Mouse (Mus musculus) G1E (cell line): ENCODE data around the gene Max. TPM values are rescaled to one million over a fixed set of nuclear protein-coding genes. Genes with fewer than 3 reads are reported as not detected.

Source experiments
- ATAC-seq: 2 replicates; pipeline ENCODE4 v1.8.0; 2016; ENCODE audit warnings: mild to moderate bottlenecking; ENCODE audit not compliant: insufficient number of reproducible peaks, poor library complexity, low FRiP score, severe bottlenecking; ENCODE audit errors: extremely low read depth
- DNase-seq: peaks from one replicate; pipeline ENCODE4 v3.0.0; 2012; ENCODE audit warnings: low spot score
- H3K27me3 ChIP-seq: 2 replicates; pipeline ENCODE4 v1.6.1; 2012; ENCODE audit warnings: mild to moderate bottlenecking, low read length, inconsistent platforms; ENCODE audit not compliant: insufficient read depth
- H3K36me3 ChIP-seq: replicated peaks from 2 replicates; pipeline ENCODE3; 2012; ENCODE audit warnings: mild to moderate bottlenecking, inconsistent platforms
- H3K4me1 ChIP-seq: 2 replicates; pipeline ENCODE4 v1.6.1; 2012; ENCODE audit warnings: low read depth, low read length, inconsistent platforms, mixed read lengths; ENCODE audit not compliant: insufficient read depth
- H3K4me3 ChIP-seq: 2 replicates; pipeline ENCODE4 v1.5.1; 2012; ENCODE audit warnings: low read depth, mild to moderate bottlenecking, inconsistent platforms, low read length, moderate library complexity, mixed read lengths
- H3K9me3 ChIP-seq: replicated peaks from 2 replicates; pipeline ENCODE4 v1.6.1; 2012; ENCODE audit warnings: inconsistent platforms
- CTCF ChIP-seq: IDR thresholded peaks from 2 replicates; pipeline ENCODE4 v1.5.1; 2012; ENCODE audit warnings: low read depth, low read length, inconsistent platforms, mixed read lengths
- GATA1 ChIP-seq: IDR thresholded peaks from 2 replicates; pipeline ENCODE4 v1.6.1; 2012; ENCODE audit warnings: borderline replicate concordance, low read length, inconsistent platforms, mixed read lengths
- GATA2 ChIP-seq: IDR thresholded peaks from 2 replicates; pipeline ENCODE4 v1.6.1; 2012; ENCODE audit warnings: low read depth, low read length, inconsistent platforms, borderline replicate concordance
- POLR2AphosphoS5 ChIP-seq: IDR thresholded peaks from 2 replicates; pipeline ENCODE4 v1.6.1; 2012; ENCODE audit warnings: low read depth, low read length, inconsistent platforms; ENCODE audit not compliant: insufficient replicate concordance
- TAL1 ChIP-seq: conservative IDR thresholded peaks from 2 replicates; pipeline ENCODE4 v1.6.1; 2012; ENCODE audit warnings: low read depth, low read length, inconsistent platforms, mixed read lengths
- polyA plus RNA-seq: library from polyadenylated mRNA; stranded (reverse); fragments of >175 nt; gene quantifications from 2 replicates; pipeline ENCODE4 v1.2.3, GENCODE M21; 2012
- total RNA-seq, 2 experiments: library from RNA; stranded (forward) in 1 of 2; stranded (reverse) in 1 of 2; fragments of 200-1000 nt in 1 of 2; fragments of >200 nt in 1 of 2; fragmentation: Nextera tagmentation in 1 of 2; gene quantifications; 2 replicates each; pipeline ENCODE4 v1.2.3; 2014 to 2017

The Max gene
- total RNA-seq (2014; fragmentation: Nextera tagmentation) (252 and 272 TPM in 2 replicates), total RNA-seq (2017) (128 and 136 TPM in 2 replicates), polyA plus RNA-seq (129 and 144 TPM in 2 replicates)

- Histone ChIP-seq H3K36me3 (peaks cover 27% of the 10 kb centered on the region), H3K4me1 (peaks cover 42% of the 10 kb centered on the region), H3K9me3 (no peaks in the 10 kb centered on the region), H3K27me3 (peaks cover 6% of the 10 kb centered on the region), H3K4me3 (peak within 1 kb of the TSS; percentile 83)
- DNase-seq (peak; percentile 98), ATAC-seq (peak; percentile 90)
- TF ChIP-seq GATA1 = no peak
- TF ChIP-seq POLR2AphosphoS5 = no peak; the same call in 1 of the 2 replicates
- TF ChIP-seq CTCF = no peak
- no peak for TF ChIP-seq TAL1
- no peak for TF ChIP-seq GATA2
Observed at GRCm38 (mm10) chr12:76961932-76962891, at the start of gene Max. Gene Max (minus strand): TSS chr12:76962201.

GRCm38 (mm10) chr12:77011092-77011720 lies 49.2 kb upstream of the Max start:
- TF ChIP-seq GATA2 (no peak), POLR2AphosphoS5 (no peak), TAL1 (no peak), CTCF (no peak; the same call in 1 of the 2 replicates), GATA1 (no peak)
- DNase-seq = no peak
- H3K36me3 ChIP-seq = no peaks in the 10 kb centered on the region
- peaks cover 74% of the 10 kb centered on the region for H3K4me1 ChIP-seq
- H3K9me3 ChIP-seq = peaks cover 2% of the 10 kb centered on the region
- no peak for ATAC-seq
- H3K27me3 ChIP-seq = peaks cover 2% of the 10 kb centered on the region; the same call in 1 of the 2 replicates
- no peak overlapping the region for H3K4me3 ChIP-seq

GRCm38 (mm10) chr12:77009202-77010030 lies 47.4 kb upstream of the Max start:
- no peak for TF ChIP-seq CTCF
- TF ChIP-seq POLR2AphosphoS5 = no peak
- no peak for TF ChIP-seq GATA2
- no peak for TF ChIP-seq TAL1
- TF ChIP-seq GATA1 = no peak
- no peaks in the 10 kb centered on the region for H3K36me3 ChIP-seq
- DNase-seq (peak; percentile 50), ATAC-seq (peak; percentile 60)
- peaks cover 2% of the 10 kb centered on the region; the same call in 1 of the 2 replicates for H3K27me3 ChIP-seq
- H3K4me1 ChIP-seq = peaks cover 66% of the 10 kb centered on the region
- no peaks in the 10 kb centered on the region for H3K9me3 ChIP-seq
- H3K4me3 ChIP-seq = peak overlapping the region; percentile 5; the same call in 1 of the 2 replicates

- no peak for DNase-seq
- Histone ChIP-seq H3K4me1 (peaks cover 69% of the 10 kb centered on the region), H3K4me3 (no peak overlapping the region), H3K27me3 (peaks cover 2% of the 10 kb centered on the region; the same call in 1 of the 2 replicates), H3K36me3 (no peaks in the 10 kb centered on the region), H3K9me3 (no peaks in the 10 kb centered on the region)
- no peak for ATAC-seq
- TF ChIP-seq CTCF = no peak
- no peak for TF ChIP-seq TAL1
- no peak for TF ChIP-seq GATA2
- TF ChIP-seq POLR2AphosphoS5 = no peak
- no peak for TF ChIP-seq GATA1
Observed at GRCm38 (mm10) chr12:77004893-77005292, 42.9 kb upstream of the Max start.

GRCm38 (mm10) chr12:77002551-77003228 lies 40.7 kb upstream of the Max start:
- ATAC-seq (no peak), DNase-seq (no peak)
- Histone ChIP-seq H3K4me3 (no peak overlapping the region), H3K9me3 (no peaks in the 10 kb centered on the region), H3K36me3 (no peaks in the 10 kb centered on the region), H3K4me1 (peaks cover 62% of the 10 kb centered on the region), H3K27me3 (peaks cover 3% of the 10 kb centered on the region; the same call in 1 of the 2 replicates)
- TF ChIP-seq TAL1 = no peak
- TF ChIP-seq POLR2AphosphoS5 = no peak
- TF ChIP-seq GATA1 = no peak
- no peak for TF ChIP-seq GATA2
- no peak for TF ChIP-seq CTCF
